Mouse (Mus musculus) v-Abl transformed pro-B cells (cell line): Measurements from ENCODE around the gene Psg19.
"Not testable (repeated sequence)": the region's sequence is repeated elsewhere in the genome, so short reads cannot be mapped to it uniquely, and the experiment has no call there.

Source experiments
- in situ Hi-C, 2 experiments: fragments of 400-800 bp; cut with MboI; formaldehyde crosslinking; loops; one replicate each; pipeline ENCODE4 v1.15.1; 2025; ENCODE audit not compliant: unreplicated experiment in 2 of 2

Gene Psg19

DNA sequence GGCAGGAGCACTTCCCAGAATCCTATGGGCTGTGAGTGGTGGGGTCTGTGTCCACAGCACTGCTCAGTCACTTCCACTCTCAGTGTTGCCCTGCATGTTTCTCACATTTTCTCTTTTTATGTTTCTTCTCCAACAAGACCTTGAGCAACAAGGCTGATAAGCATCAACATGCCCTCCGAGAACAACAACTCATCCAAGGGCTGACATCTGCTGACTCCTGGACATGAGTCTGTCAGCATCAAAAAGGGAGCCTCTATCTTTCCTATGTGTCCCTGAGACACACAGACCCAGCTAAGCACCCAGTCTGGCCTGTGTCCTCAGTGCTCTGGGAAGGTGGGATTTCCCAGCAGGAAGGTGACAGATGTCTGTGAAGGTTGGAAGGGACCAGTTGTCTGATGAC, at the start of gene Psg19:
Psg19 (minus strand) TSS at position 101 of the 400 bp plus-strand sequence.
- in situ Hi-C loops, result no loop called here

GRCm38 (mm10) chr7:18844811-18845210, 46.5 kb upstream of the Psg19 start:
- in situ Hi-C loops, result no loop called here

DNA sequence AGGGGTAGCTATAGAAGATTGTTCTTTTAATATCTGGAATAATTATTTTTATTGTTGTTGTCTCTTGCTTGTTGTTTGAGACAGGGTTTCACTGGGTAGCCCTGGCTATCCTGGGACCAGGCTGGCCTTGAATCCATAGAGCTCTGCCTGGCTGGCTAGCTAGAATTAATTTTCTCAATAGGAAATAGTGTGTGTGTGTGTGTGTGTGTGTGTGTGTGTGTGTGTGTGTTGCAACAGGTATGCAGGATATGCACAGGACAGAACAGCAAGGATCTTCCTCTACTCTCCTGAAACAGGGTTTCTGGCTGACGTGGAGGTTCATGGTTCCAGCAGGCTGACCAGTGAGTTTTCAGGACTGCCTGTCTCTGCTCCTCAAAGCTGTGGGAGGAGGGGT, 42.9 kb upstream of the Psg19 start:
- in situ Hi-C loops, result no loop called here

DNA sequence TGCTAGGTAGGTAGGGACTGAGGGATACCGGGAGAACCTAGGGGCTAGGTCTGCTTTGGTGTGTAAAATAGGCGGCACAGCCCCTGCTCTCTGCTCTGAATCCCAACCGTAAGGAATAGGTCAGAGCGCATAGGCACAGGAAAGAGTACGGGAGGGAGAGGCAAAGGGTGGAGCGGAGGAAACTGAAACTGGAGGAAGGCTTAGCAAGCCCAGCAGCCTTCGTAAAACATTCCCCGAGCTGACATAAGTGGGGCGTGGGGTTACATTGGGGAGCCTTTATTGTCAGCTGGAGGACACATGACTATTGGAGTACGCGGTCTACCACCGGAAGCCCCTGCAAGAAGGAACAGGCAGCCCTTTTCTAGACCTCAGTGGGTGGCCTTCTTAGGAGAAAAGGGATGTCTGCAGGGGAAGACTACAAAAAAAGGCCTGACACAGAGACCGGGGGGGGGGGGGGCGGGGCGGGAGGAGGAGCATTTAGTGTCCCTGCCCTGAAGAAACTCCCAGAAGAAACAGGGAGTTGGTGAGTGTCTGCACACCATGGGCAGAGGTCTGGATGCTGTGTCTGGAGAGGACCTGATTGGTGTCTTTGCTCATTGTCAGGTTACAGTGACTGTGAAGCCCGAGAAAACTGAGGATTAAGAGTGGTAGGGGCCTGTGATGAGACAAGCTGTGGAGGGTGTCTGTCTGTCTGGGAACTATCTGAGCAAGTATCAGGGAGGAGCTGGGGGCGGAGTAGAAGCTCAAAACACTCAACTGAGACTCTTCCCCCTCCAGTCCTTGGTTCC, 42.3 kb upstream of the Psg19 start:
- in situ Hi-C loops, result no loop called here

DNA sequence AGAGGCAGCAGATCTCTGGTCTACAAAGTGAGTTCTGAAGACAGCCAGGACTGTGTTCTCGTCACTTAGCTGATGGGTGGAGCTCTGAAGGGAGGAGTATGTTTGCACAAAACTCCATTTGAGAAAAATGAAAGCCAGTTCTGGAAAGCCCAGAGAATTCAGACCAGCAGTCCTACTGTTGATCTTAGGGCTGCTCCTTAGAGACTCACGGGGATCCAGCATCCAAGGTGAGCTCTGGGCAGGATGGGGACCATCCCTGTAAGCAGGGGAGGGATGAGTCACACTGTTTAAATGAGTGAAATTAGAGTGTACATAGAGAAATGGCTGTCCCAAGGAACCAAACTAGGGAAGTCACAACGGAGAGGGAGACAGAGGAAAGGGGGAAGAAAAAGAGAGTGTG, 41.5 kb upstream of the Psg19 start, which contains the start of gene Mill2:
Mill2 (plus strand) TSS at position 102 of the 400 bp plus-strand sequence.
- in situ Hi-C loops, result no loop called here

DNA sequence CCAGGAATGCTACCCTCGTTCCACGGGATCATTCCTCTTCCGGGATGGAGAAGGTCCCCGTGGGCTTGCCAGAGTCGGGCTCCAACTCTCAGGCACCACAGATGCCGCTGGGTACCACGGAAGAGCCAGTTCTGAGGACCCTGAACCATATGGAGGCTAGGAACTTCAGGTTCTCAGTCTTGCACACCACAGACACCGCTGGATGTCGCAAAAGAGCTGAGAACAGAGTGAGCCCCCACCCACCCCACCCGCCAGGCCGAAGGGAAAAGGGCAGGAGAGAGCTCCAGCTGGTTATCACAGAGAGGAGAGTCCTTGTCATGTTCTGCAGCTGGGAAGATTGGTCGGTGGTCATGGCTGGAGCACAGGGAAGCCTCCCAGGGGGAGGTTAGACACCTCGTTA, 34.0 kb upstream of the Psg19 start:
- in situ Hi-C loops, result no loop called here

GRCm38 (mm10) chr7:18829545-18829944, 31.2 kb upstream of the Psg19 start:
- in situ Hi-C loops, result no loop called here

DNA sequence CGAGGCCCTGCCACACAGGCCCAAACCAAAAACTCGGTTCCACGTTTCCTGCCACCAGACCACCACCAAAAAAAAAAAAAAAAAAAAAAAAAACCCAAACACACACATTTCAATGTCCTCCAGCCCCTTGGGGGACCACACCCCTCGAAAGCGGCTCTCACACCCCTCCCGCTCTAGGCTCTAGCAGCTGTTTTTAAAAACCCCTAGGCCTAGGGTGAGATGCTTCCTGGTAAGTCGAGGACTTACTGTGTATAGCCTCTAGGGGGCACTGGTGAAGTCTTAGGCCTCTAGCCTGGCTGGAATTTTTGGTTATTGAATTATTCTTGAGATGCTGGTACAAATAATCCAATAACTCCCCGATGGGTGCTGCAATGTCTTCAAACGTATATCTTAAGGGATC, 30.3 kb upstream of the Psg19 start:
- in situ Hi-C loops, result no loop called here

GRCm38 (mm10) chr7:18827792-18828546, 29.6 kb upstream of the Psg19 start:
- in situ Hi-C loops, result no loop called here

DNA sequence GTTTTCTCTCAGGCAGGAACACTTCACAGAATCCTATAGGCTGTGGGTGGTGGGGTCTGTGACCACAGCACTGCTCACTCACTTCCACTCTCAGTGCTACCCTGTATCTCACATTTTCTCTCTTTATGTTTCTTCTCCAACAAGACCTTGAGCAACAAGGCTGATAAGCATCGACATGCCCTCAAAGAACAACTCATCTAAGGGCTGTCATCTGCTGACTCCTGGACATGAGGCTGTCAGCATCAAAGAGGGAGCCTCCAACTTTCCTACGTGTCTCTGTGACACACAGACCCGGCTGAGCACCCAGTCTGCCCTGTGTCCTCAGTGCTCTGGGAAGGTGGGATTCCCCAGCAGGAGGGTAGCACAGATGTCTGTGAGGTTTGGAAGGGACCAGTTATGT, 23.2 kb upstream of the Psg19 start, which contains the start of gene Psg17:
Psg17 (minus strand) TSS at position 101 of the 400 bp plus-strand sequence.
- in situ Hi-C loops, result no loop called here

- in situ Hi-C loops, result no loop called here
Measured at GRCm38 (mm10) chr7:18818301-18818700, 20.0 kb upstream of the Psg19 start.

DNA sequence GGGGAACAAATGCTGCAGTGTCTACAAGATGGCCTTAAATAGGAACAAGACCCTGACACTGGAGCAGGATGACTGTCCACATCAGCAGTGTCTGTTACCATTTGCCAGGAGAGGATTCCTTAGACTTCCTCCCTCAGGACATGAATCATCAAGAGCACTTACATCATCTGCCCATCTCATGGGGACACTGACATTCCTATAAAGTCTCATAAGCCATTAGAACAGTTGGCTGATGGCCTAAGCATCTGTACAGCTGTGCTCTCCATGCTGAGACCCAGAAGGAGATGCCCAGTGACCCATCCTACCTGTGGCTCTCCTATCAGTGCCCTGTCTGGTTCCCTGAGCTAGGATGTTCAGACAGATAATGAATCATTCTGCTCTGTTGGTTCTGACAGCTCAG, 5.2 kb upstream of the Psg19 start:
- in situ Hi-C loops, result no loop called here

- in situ Hi-C loops, result no loop called here
Measured at GRCm38 (mm10) chr7:18799129-18799528, 809 bp upstream of the Psg19 start.

GRCm38 (mm10) chr7:18790671-18791070, 7.6 kb downstream of the Psg19 start:
- in situ Hi-C loops, result not testable (repeated sequence)

GRCm38 (mm10) chr7:18781301-18781700, 17.0 kb downstream of the Psg19 start:
- in situ Hi-C loops, result not testable (repeated sequence)

- in situ Hi-C loops, result no loop called here
Measured at GRCm38 (mm10) chr7:18779337-18779781, 19.0 kb downstream of the Psg19 start.

GRCm38 (mm10) chr7:18762885-18763284, 35.4 kb downstream of the Psg19 start:
- in situ Hi-C loops, result not testable (repeated sequence)

GRCm38 (mm10) chr7:18760152-18760551, 38.2 kb downstream of the Psg19 start:
- in situ Hi-C loops, result not testable (repeated sequence)

- in situ Hi-C loops, result loop anchor here (10.0 kb wide), 1 partner anchor 115 kb away; no protein-coding TSS in a partner anchor
Measured at GRCm38 (mm10) chr7:18749896-18750477, 48.3 kb downstream of the Psg19 start.

- in situ Hi-C loops, result no loop called here
Measured at GRCm38 (mm10) chr7:18748994-18749895, 49.1 kb downstream of the Psg19 start.
